Mouse (Mus musculus) embryonic fibroblast, embryonic 13.5 days (primary cell): ENCODE measurements around the gene Arpc1a.

ENCODE experiments used
- CTCF ChIP-seq: IDR thresholded peaks from 2 replicates; pipeline ENCODE4 v1.5.1; 2011; ENCODE audit warnings: mild to moderate bottlenecking, control low read depth, low read length, moderate library complexity, borderline replicate concordance; ENCODE audit not compliant: insufficient read depth
- POLR2A ChIP-seq: IDR thresholded peaks from 2 replicates; pipeline ENCODE4 v1.6.1; 2011; ENCODE audit warnings: low read depth, mild to moderate bottlenecking, control low read depth, low read length, moderate library complexity

DNA sequence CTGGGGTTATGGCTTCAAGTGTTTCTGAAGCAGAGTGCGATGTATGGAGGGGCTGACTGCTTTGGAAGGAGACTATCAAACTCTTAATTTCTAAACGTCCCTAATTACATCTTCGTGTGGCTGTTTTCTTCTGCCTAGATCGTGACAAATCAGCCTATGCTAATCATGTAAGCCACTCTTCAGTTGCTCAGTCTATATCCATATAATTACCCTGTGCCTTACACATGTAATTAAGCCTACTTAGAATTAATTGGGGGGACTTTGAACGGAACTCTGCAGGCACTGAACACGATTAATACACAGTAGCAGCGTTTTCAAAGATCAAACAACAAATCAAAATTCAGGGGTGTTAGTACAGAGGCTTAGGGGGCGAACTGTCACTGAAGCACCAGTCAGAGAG, 25.7 kb upstream of the Arpc1a start:
- TF ChIP-seq CTCF (no peak), POLR2A (no peak)
